42 mouse cellular contexts compared by ENCODE assay signal in the genomic region with DNA sequence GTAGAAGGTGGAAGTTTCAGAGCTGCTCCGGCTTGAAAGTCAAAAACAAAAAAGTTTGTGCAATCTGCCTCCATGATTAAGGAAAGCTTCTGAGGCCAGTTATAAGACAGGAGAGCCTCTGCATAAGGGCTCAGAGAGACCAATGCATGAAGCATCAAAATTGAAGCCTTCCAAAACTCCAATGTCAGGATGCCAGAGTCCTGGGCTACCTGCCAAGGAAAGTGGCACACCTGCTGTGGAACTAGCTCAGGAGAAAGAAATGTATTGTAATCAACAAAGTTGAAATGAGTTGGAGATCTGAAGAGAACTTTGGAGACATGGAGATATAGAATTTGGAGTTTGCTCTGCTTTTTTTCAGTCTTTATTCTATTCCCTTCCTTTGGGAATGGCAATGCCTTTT. TPM values are rescaled to one million over a fixed set of nuclear protein-coding genes. Genes with fewer than 3 reads are reported as not detected.
"Had no signal": no experiment of that assay in that cellular context is flagged by ENCODE, and none has a peak within 500 bp of the region (broad histone marks: within the 10 kb centered on the region; RNA-seq: fewer than 3 reads in every experiment).

No protein-coding gene starts in this region.

- H3K27ac ChIP-seq: heart, adult 2 months; heart, embryonic 13.5 days; heart, embryonic 15.5 days; hindbrain, embryonic 13.5 days; hindbrain, embryonic 15.5 days; hindbrain, postnatal 0 days; kidney, embryonic 15.5 days; kidney, postnatal 0 days; limb, embryonic 13.5 days; limb, embryonic 15.5 days; liver, embryonic 12.5 days; liver, embryonic 14.5 days had no signal

- H3K9ac ChIP-seq: heart, embryonic 13.5 days; heart, embryonic 15.5 days; hindbrain, embryonic 13.5 days; hindbrain, embryonic 15.5 days; kidney, embryonic 15.5 days; limb, embryonic 13.5 days; limb, embryonic 15.5 days; liver, embryonic 12.5 days; liver, embryonic 14.5 days had no signal

- DNase-seq: gastrocnemius, postnatal 25 days; heart, adult 11 months; heart, adult 2 months; heart, postnatal 36 days; kidney, adult 11 months; kidney, adult 2 months; kidney, adult 9 months; kidney, postnatal 14 days; kidney, postnatal 36 days; layer of hippocampus, adult 9-11 months; layer of hippocampus, postnatal 36 days had no signal

- H3K9me3 ChIP-seq: heart, embryonic 13.5 days; heart, embryonic 15.5 days; hindbrain, embryonic 13.5 days; hindbrain, embryonic 15.5 days; kidney, embryonic 15.5 days; limb, embryonic 13.5 days; limb, embryonic 15.5 days; liver, embryonic 12.5 days had no signal

- H3K4me1 ChIP-seq: heart, embryonic 13.5 days; heart, embryonic 15.5 days; hindbrain, embryonic 13.5 days; hindbrain, embryonic 15.5 days; kidney, embryonic 15.5 days; limb, embryonic 13.5 days; limb, embryonic 15.5 days; liver, embryonic 12.5 days had no signal

- H3K27me3 ChIP-seq: heart, embryonic 13.5 days; heart, embryonic 15.5 days; hindbrain, embryonic 13.5 days; hindbrain, embryonic 15.5 days; limb, embryonic 13.5 days; liver, embryonic 12.5 days had no signal

- H3K4me2 ChIP-seq: heart, embryonic 11.5 days; heart, embryonic 13.5 days; heart, embryonic 15.5 days; hindbrain, embryonic 13.5 days; hindbrain, embryonic 15.5 days; kidney, embryonic 15.5 days; limb, embryonic 13.5 days; limb, embryonic 15.5 days; liver, embryonic 12.5 days had no signal

- ATAC-seq: hindbrain, postnatal 0 days; intestine, embryonic 16.5 days; liver, embryonic 12.5 days had no signal

- H3K36me3 ChIP-seq: heart, embryonic 13.5 days; heart, embryonic 15.5 days; hindbrain, embryonic 13.5 days; hindbrain, embryonic 15.5 days; kidney, embryonic 15.5 days; limb, embryonic 13.5 days; limb, embryonic 15.5 days; liver, embryonic 12.5 days had no signal

- H3K4me3 ChIP-seq: heart, adult 2 months; heart, embryonic 13.5 days; heart, embryonic 15.5 days; hindbrain, embryonic 13.5 days; hindbrain, embryonic 15.5 days; kidney, embryonic 15.5 days; limb, embryonic 13.5 days; limb, embryonic 15.5 days; liver, embryonic 12.5 days had no signal

RNA-seq across cellular contexts. Expression of a gene that starts 47.4 kb away (rescaled TPM):
- total RNA-seq: gastrocnemius, adult 18-20 months; gastrocnemius, adult 8-10 months; gastrocnemius, postnatal 25 days; heart, adult 2 months; heart, postnatal 14 days; heart, postnatal 36 days; hematopoietic stem cell, adult 5-6 weeks; hindbrain, postnatal 0 days; layer of hippocampus, adult 18-20 months; layer of hippocampus, adult 8-10 months; layer of hippocampus, postnatal 14 days; layer of hippocampus, postnatal 36 days; left cerebral cortex, adult 18-20 months; left cerebral cortex, adult 8-10 months; left cerebral cortex, postnatal 10 days; left cerebral cortex, postnatal 36 days had no signal
- polyA plus RNA-seq: heart, adult 2 months; heart, embryonic 11.5 days; heart, embryonic 13.5 days; heart, embryonic 15.5 days; heart, postnatal 0 days; hindbrain, embryonic 11.5 days; hindbrain, embryonic 13.5 days; hindbrain, embryonic 15.5 days; hindbrain, postnatal 0 days; intestine, embryonic 14.5 days; kidney, embryonic 15.5 days; large intestine, adult 2 months had no signal

RNA-seq across cellular contexts. Expression of a gene that starts 48.4 kb away (rescaled TPM):
- total RNA-seq: gastrocnemius, adult 18-20 months; gastrocnemius, adult 8-10 months; gastrocnemius, postnatal 25 days; heart, adult 2 months; heart, postnatal 14 days; heart, postnatal 36 days; hematopoietic stem cell, adult 5-6 weeks; hindbrain, postnatal 0 days; layer of hippocampus, adult 18-20 months; layer of hippocampus, adult 8-10 months; layer of hippocampus, postnatal 14 days; layer of hippocampus, postnatal 36 days; left cerebral cortex, adult 18-20 months; left cerebral cortex, adult 8-10 months; left cerebral cortex, postnatal 10 days; left cerebral cortex, postnatal 36 days had no signal
- polyA plus RNA-seq: gonadal fat pad, adult 2 months; heart, adult 2 months; heart, embryonic 11.5 days; heart, embryonic 13.5 days; heart, embryonic 15.5 days; heart, postnatal 0 days; hindbrain, embryonic 11.5 days; hindbrain, embryonic 13.5 days; hindbrain, embryonic 15.5 days; hindbrain, postnatal 0 days; intestine, embryonic 14.5 days; intestine, embryonic 16.5 days; kidney, adult 2 months; kidney, embryonic 15.5 days; kidney, postnatal 0 days; large intestine, adult 2 months; limb, embryonic 11.5 days; limb, embryonic 13.5 days; limb, embryonic 15.5 days; liver, embryonic 12.5 days; liver, embryonic 16.5 days had no signal
